Mouse (Mus musculus) thymus, adult 2 months (tissue): ENCODE measurements around the gene Mex3b.

ENCODE experiments used
- CTCF ChIP-seq: fragments of 200-500 bp; IDR thresholded peaks from 2 replicates; pipeline ENCODE4 v1.5.1; 2012; ENCODE audit warnings: mild to moderate bottlenecking, control low read depth, low read length, moderate library complexity, borderline replicate concordance; ENCODE audit not compliant: control insufficient read depth, poor library complexity, insufficient read depth; ENCODE audit errors: extremely low read depth
- POLR2A ChIP-seq: fragments of 200-500 bp; IDR thresholded peaks from 2 replicates; pipeline ENCODE4 v1.6.1; 2012; ENCODE audit warnings: mild to moderate bottlenecking, low read length, control low read depth, moderate library complexity; ENCODE audit not compliant: control insufficient read depth, poor library complexity, insufficient read depth; ENCODE audit errors: extremely low read depth

DNA sequence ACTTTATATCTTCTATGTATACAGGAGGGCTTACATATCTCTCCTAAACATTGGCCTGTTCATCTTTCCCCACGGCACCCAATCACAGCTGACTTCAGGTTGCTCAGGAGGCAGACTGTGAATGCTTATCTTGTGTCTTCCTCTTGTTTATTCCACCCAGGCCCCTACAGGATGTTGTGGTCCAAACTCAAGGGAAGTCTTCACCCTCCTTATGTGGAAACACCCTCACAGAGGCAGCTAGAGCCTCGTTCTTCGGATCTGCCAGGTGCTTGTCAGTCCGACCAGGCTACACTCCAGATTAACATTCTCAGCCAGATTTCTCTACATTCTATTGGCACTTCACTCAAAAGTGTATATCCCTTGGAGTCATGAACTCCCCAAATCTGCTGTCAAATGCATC, 32.7 kb upstream of the Mex3b start:
- no peak for TF ChIP-seq CTCF
- TF ChIP-seq POLR2A: no peak
